Mouse (Mus musculus): ENCODE data around the gene Tomm20. TPM values are rescaled to one million over a fixed set of nuclear protein-coding genes. Genes with fewer than 3 reads are reported as not detected.

Gene Tomm20
- polyA plus RNA-seq (2017; shearing (Covaris generic)), result 100 to 1,000 TPM; 100 to 107 TPM

DNA sequence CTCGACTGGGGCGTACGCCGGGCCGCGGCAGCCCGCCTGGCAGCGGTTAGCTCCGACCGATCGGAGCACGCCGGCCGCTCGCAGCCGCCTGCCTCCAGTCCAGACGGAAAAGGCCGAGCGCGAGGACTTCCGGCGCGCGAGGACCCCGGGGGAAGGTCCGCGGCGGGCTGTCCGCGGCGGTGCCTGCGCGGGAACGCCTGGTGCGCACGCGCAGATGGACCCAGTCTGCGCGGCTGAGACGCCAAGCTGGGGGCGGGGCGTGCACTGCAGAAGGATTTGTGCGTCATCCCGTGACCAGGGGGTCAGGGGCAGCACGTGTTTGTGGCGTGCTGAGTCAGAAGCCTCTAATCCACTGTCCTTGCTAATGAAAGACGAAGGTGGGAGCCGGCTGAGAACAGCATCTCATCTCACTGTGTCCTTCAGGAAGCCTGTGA is at the start of gene Tomm20:
Gene Tomm20, minus strand, starts transcription at position 115 of the 434 bp plus-strand sequence.

DNA sequence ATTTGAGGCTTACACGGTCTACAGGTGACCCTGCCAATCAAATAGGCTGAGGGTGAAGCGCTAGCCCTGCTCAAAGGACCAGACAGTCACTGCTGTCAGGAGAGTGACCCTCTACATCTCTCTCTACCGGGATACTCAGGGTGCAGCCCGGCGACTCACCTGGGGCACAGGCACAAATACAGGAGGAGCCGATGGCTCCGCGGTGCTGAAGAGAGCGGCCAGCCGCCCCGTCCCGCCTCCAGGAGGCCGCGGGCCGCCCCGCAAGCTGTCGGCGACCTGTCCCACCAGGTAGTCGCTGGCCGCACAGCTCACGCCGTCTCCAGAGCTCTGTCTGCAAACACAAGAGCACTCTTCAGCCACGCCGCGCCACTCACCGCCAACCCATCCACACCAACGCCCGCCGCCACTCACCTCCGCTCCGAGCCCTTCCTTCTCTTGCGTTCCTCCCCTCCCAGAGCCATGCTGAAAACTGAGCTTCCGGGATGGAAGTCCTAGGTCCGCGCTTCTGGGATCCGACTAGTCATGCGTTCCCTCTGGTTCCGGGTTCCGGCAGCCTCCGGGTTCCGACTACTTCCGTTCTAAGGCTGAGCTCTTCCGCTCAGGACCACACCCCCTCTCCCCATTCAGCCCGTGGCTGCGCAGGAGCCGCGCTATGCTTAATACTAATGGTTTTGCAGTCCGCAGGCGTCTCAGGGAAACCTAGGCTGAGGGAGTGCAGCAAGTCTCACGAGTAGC is 25.1 kb upstream of the Tomm20 start, which contains the start of gene Rbm34:
Gene Rbm34, minus strand, starts transcription at position 493 of the 735 bp plus-strand sequence.

Other genes with a start within 250 kb of the Tomm20 start
- 10 to 100 TPM; 45.8 to 46.4 TPM for gene Rbm34, start 25.2 kb upstream of the Tomm20 start, polyA plus RNA-seq (2017; shearing (Covaris generic))
- 1 to 10 TPM in 1 of 2 experiments, under 1 TPM in 1; 0.88 to 8.3 TPM for gene Pard3, start 118.0 kb upstream of the Tomm20 start, polyA plus RNA-seq (2017; shearing (Covaris generic))